Mouse (Mus musculus): Measurements from ENCODE around the gene Dhx9. TPM values are rescaled to one million over a fixed set of nuclear protein-coding genes. Genes with fewer than 3 reads are reported as not detected.
"Not testable (repeated sequence)": the region's sequence is repeated elsewhere in the genome, so short reads cannot be mapped to it uniquely, and the experiment has no call there.

The Dhx9 gene
- polyA plus RNA-seq (2012; rRNA removed): 14.4 and 20.9 TPM in 2 replicates

DNA sequence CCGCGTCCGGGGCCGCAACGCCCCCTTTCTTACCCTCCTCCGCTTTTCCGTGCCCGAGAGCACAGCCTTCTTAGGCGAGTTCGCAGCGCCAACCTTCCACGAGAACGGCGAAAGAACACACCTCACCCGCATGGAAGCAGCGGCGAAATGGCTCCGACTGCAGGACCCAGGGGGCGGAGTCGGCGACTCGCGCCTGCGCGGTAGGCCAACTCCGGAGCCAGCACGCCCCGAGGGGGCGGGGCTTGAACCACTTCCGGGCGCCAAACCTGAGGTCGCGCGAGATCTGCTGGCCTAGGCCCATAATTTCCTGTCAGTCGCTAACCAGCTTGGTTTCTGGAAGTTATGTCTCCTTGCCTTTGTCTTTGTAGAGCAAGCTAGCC lies at the start of gene Dhx9:
Dhx9 (minus strand) TSS at position 161 of the 380 bp plus-strand sequence.
- H3K27me3 ChIP-seq (replicated peaks; ENCODE audit: control insufficient read depth, insufficient read depth, low read length): no peaks in the 10 kb centered on the region
- H3K4me3 ChIP-seq (ENCODE audit: insufficient read depth, low read depth, low read length): peak within 1 kb of the TSS; percentile 79
- peak within 1 kb of the TSS; percentile 90 for H3K27ac ChIP-seq (ENCODE audit: insufficient read depth, low read depth, low read length)
- peaks cover 9% of the 10 kb centered on the region for H3K4me1 ChIP-seq (ENCODE audit: control insufficient read depth, insufficient read depth, low read length)
- no peaks in the 10 kb centered on the region for H3K36me3 ChIP-seq (ENCODE audit: control insufficient read depth, insufficient read depth, low read length)
- peak; percentile 99 for DNase-seq
- under 1% methylated on average over 35 of the region's 35 CpGs for WGBS
- no peak for TF ChIP-seq CTCF (conservative IDR thresholded peaks at IDR 0.05; ENCODE audit: insufficient read depth, insufficient read length, low read depth, low read length)
- TF ChIP-seq POLR2A (IDR thresholded peaks at IDR 0.05; ENCODE audit: low read depth, low read length): peak; percentile 97

- WGBS: 78% methylated on average over 9 of the region's 9 CpGs
- no peak overlapping the region for H3K27ac ChIP-seq (ENCODE audit: insufficient read depth, low read depth, low read length)
- H3K4me1 ChIP-seq (ENCODE audit: control insufficient read depth, insufficient read depth, low read length): peaks cover 2% of the 10 kb centered on the region; the same call in 1 of the 2 replicates
- no peaks in the 10 kb centered on the region for H3K36me3 ChIP-seq (ENCODE audit: control insufficient read depth, insufficient read depth, low read length)
- TF ChIP-seq CTCF (conservative IDR thresholded peaks at IDR 0.05; ENCODE audit: insufficient read depth, insufficient read length, low read depth, low read length) (no peak), POLR2A (IDR thresholded peaks at IDR 0.05; ENCODE audit: low read depth, low read length) (no peak)
- H3K4me3 ChIP-seq (ENCODE audit: insufficient read depth, low read depth, low read length): no peak overlapping the region
- no peaks in the 10 kb centered on the region for H3K27me3 ChIP-seq (replicated peaks; ENCODE audit: control insufficient read depth, insufficient read depth, low read length)
- DNase-seq: no peak
Observed at GRCm38 (mm10) chr1:153535611-153536010, 48.2 kb upstream of the Dhx9 start.

DNA sequence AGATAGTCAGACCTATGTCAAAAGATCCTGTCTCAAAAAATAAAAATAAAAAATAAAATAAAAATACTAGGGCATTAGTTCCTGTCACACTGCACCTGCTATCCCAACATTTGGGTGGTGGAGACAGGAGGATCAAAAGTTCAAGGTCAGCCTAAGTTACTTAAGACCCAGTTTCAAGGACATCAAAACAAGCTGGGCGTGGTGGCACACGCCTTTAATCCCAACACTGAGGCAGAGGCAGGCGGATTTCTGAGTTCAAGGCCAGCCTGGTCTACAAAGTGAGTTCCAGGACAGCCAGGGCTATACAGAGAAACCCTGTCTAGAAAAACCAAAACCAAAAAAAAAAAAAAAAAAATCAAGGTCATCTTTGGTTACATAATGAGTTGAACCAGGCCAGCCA lies 45.4 kb upstream of the Dhx9 start:
- DNase-seq; H3K4me1 ChIP-seq (ENCODE audit: control insufficient read depth, insufficient read depth, low read length); H3K27me3 ChIP-seq (replicated peaks; ENCODE audit: control insufficient read depth, insufficient read depth, low read length); H3K36me3 ChIP-seq (ENCODE audit: control insufficient read depth, insufficient read depth, low read length); H3K4me3 ChIP-seq (ENCODE audit: insufficient read depth, low read depth, low read length); H3K27ac ChIP-seq (ENCODE audit: insufficient read depth, low read depth, low read length): not testable (repeated sequence)
- 92% methylated on average over 3 of the region's 3 CpGs for WGBS

DNA sequence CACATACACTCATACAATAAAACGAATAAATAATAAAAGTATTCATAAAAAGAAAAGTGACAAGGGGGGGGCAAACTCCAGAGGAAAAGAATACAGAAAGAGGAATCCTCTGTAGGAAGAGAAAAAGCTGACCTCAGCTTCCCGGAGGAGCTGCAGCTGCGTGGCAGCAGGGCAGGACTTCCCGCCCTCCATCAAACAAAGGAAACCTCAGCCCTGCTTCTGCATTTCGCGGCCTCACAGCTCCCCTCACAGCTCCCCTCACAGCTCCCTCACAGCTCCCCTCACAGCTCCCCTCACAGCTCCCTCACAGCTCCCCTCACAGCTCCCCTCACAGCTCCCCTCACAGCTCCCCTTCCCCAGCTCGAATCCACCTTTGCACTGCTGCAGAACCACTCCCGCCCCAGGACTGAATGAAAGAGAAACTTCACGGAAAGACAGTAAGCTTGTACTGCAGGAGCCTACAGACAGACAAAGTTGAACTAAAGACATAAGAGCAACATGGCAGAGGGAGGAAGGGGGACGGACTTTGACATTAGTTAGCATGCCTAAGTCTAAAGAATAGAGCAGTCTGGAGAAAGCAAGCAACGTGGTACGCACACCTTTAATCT lies 44.9 kb upstream of the Dhx9 start:
- no peak overlapping the region for H3K4me3 ChIP-seq (ENCODE audit: insufficient read depth, low read depth, low read length)
- no peak for TF ChIP-seq CTCF (conservative IDR thresholded peaks at IDR 0.05; ENCODE audit: insufficient read depth, insufficient read length, low read depth, low read length)
- no peak for TF ChIP-seq POLR2A (IDR thresholded peaks at IDR 0.05; ENCODE audit: low read depth, low read length)
- H3K36me3 ChIP-seq (ENCODE audit: control insufficient read depth, insufficient read depth, low read length): no peaks in the 10 kb centered on the region

GRCm38 (mm10) chr1:153531677-153532233 lies 44.3 kb upstream of the Dhx9 start:
- TF ChIP-seq CTCF (conservative IDR thresholded peaks at IDR 0.05; ENCODE audit: insufficient read depth, insufficient read length, low read depth, low read length) (no peak), POLR2A (IDR thresholded peaks at IDR 0.05; ENCODE audit: low read depth, low read length) (no peak)

More for the DNA sequence above, 44.9 kb upstream of the Dhx9 start:
- Histone ChIP-seq H3K27ac (ENCODE audit: insufficient read depth, low read depth, low read length) (0 out of 2 replicates have a peak overlapping the region, but pooled peaks have one; percentile 36), H3K27me3 (replicated peaks; ENCODE audit: control insufficient read depth, insufficient read depth, low read length) (no peaks in the 10 kb centered on the region), H3K4me1 (ENCODE audit: control insufficient read depth, insufficient read depth, low read length) (peaks cover 2% of the 10 kb centered on the region; the same call in 1 of the 2 replicates)
- WGBS: 35% methylated on average over 12 of the region's 12 CpGs
- no peak for DNase-seq

GRCm38 (mm10) chr1:153522116-153522515 lies 34.7 kb upstream of the Dhx9 start:
- TF ChIP-seq CTCF (conservative IDR thresholded peaks at IDR 0.05; ENCODE audit: insufficient read depth, insufficient read length, low read depth, low read length) (no peak), POLR2A (IDR thresholded peaks at IDR 0.05; ENCODE audit: low read depth, low read length) (no peak)
- WGBS: 46% methylated on average over 3 of the region's 3 CpGs
- Histone ChIP-seq H3K4me1 (ENCODE audit: control insufficient read depth, insufficient read depth, low read length) (no peaks in the 10 kb centered on the region), H3K36me3 (ENCODE audit: control insufficient read depth, insufficient read depth, low read length) (no peaks in the 10 kb centered on the region), H3K27me3 (replicated peaks; ENCODE audit: control insufficient read depth, insufficient read depth, low read length) (no peaks in the 10 kb centered on the region), H3K27ac (ENCODE audit: insufficient read depth, low read depth, low read length) (no peak overlapping the region), H3K4me3 (ENCODE audit: insufficient read depth, low read depth, low read length) (no peak overlapping the region)
- no peak for DNase-seq

More at GRCm38 (mm10) chr1:153531677-153532233, 44.3 kb upstream of the Dhx9 start:
- Histone ChIP-seq H3K4me1 (ENCODE audit: control insufficient read depth, insufficient read depth, low read length) (peaks cover 2% of the 10 kb centered on the region; the same call in 1 of the 2 replicates), H3K4me3 (ENCODE audit: insufficient read depth, low read depth, low read length) (no peak overlapping the region), H3K36me3 (ENCODE audit: control insufficient read depth, insufficient read depth, low read length) (no peaks in the 10 kb centered on the region), H3K27ac (ENCODE audit: insufficient read depth, low read depth, low read length) (no peak overlapping the region), H3K27me3 (replicated peaks; ENCODE audit: control insufficient read depth, insufficient read depth, low read length) (no peaks in the 10 kb centered on the region)
- no peak for DNase-seq
- WGBS: 62% methylated on average over 9 of the region's 9 CpGs

GRCm38 (mm10) chr1:153515368-153515767 lies 27.9 kb upstream of the Dhx9 start:
- H3K4me1 ChIP-seq (ENCODE audit: control insufficient read depth, insufficient read depth, low read length): peaks cover 4% of the 10 kb centered on the region; the same call in 1 of the 2 replicates
- no peak overlapping the region for H3K27ac ChIP-seq (ENCODE audit: insufficient read depth, low read depth, low read length)
- 29% methylated on average over 12 of the region's 12 CpGs for WGBS
- H3K36me3 ChIP-seq (ENCODE audit: control insufficient read depth, insufficient read depth, low read length): no peaks in the 10 kb centered on the region
- peak; percentile 86 for DNase-seq
- no peaks in the 10 kb centered on the region for H3K27me3 ChIP-seq (replicated peaks; ENCODE audit: control insufficient read depth, insufficient read depth, low read length)
- no peak overlapping the region for H3K4me3 ChIP-seq (ENCODE audit: insufficient read depth, low read depth, low read length)
- no peak for TF ChIP-seq POLR2A (IDR thresholded peaks at IDR 0.05; ENCODE audit: low read depth, low read length)
- no peak for TF ChIP-seq CTCF (conservative IDR thresholded peaks at IDR 0.05; ENCODE audit: insufficient read depth, insufficient read length, low read depth, low read length)

Data from kidney, adult 2 months (tissue).